Mouse (Mus musculus) retina, postnatal 1 day (tissue): ENCODE measurements at regions not wholly inside any gene's neighbourhood (a gene's known extent, or its start where the extent isn't known, plus 50 kb on each side); places are given as distances from the start of the nearest gene placed in this dataset.
"Not testable (repeated sequence)": the region's sequence is repeated elsewhere in the genome, so short reads cannot be mapped to it uniquely, and the experiment has no call there.

Source experiments
- DNase-seq: peaks from one replicate; pipeline ENCODE4 v3.0.0-alpha.2; 2012

GRCm38 (mm10) chr8:17984779-17985178 lies 993.3 kb downstream of the Defb40 start:
- no peak for DNase-seq

GRCm38 (mm10) chr8:17948848-17949247 lies 1029.2 kb downstream of the Defb40 start:
- DNase-seq, result no peak

- peak; percentile 16 for DNase-seq
Measured at GRCm38 (mm10) chr8:17948053-17948834, 1029.8 kb downstream of the Defb40 start.

DNA sequence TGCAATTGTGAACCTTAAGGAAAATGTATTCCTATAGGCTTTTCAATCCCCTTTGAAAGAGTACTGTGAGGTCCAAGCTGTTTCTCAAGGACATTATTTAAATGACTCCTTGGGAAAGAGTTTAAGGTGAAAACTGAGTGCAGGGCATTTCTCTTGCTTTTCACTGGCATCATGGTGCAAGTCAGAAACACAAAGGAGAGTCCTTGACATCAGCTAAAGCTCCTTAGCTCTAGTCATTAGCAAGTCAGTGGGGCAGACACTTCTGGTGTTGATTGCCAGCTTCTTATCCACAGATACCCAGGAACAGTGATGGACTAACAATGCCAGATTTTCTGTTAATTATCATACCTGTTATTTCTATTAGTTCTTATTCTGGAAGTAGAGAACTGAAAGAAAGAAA lies 1043.4 kb downstream of the Defb40 start:
- DNase-seq, result no peak

- DNase-seq, result no peak
Measured at GRCm38 (mm10) chr8:17909316-17909715, 1068.7 kb downstream of the Defb40 start.

DNA sequence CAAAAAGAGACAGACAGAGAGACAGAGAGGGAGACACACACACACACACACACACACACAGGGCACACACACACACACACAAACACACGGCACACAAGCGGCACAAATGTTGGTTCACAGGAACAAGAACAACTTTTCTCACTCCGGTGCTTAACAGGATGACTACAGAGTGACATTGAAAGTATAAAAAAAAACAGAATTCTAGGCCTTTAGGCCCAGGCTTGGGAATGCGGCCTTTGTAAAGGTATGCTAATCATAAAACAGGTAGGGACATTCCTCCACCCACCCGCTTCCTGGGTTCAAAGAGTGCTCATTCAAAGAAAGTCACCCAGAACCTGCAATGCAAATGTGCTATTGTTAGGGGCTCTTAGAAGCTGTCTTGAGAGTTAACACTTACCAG lies 1089.5 kb downstream of the Defb40 start:
- DNase-seq, result not testable (repeated sequence)

GRCm38 (mm10) chr8:17863388-17863787 lies 1114.7 kb downstream of the Defb40 start:
- DNase-seq, result no peak
